Mouse (Mus musculus) frontal cortex, postnatal 36 days (tissue): ENCODE data around the gene Atp5mpl.
"Not testable (repeated sequence)": the region's sequence is repeated elsewhere in the genome, so short reads cannot be mapped to it uniquely, and the experiment has no call there.

Experiments
- DNase-seq, 2 experiments: peaks; one replicate each; pipeline ENCODE4 v3.0.0; 2022; ENCODE audit warnings: low spot score in 2 of 2

Gene Atp5mpl

DNA sequence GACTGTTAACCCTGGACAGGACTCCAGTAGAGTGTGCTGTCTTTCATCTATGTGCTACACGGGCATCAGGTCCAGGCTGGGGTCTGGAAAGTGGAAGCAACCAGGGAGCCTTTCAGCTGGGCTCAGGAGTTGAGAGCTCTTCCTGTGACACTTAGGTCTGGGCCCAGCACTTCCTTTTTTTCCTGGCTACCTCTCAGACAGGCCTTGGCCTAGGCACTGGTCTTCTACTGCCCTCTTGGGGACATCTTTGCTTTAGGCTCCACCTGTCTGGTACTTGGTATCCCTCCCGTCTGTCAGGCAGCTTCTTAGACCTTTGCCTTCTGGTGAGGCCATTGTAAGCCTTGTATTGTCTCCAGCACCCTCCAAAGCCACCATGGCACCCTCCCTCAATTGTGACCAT, 20.1 kb downstream of the Atp5mpl start:
- DNase-seq = peak; percentile 9 to 43

DNA sequence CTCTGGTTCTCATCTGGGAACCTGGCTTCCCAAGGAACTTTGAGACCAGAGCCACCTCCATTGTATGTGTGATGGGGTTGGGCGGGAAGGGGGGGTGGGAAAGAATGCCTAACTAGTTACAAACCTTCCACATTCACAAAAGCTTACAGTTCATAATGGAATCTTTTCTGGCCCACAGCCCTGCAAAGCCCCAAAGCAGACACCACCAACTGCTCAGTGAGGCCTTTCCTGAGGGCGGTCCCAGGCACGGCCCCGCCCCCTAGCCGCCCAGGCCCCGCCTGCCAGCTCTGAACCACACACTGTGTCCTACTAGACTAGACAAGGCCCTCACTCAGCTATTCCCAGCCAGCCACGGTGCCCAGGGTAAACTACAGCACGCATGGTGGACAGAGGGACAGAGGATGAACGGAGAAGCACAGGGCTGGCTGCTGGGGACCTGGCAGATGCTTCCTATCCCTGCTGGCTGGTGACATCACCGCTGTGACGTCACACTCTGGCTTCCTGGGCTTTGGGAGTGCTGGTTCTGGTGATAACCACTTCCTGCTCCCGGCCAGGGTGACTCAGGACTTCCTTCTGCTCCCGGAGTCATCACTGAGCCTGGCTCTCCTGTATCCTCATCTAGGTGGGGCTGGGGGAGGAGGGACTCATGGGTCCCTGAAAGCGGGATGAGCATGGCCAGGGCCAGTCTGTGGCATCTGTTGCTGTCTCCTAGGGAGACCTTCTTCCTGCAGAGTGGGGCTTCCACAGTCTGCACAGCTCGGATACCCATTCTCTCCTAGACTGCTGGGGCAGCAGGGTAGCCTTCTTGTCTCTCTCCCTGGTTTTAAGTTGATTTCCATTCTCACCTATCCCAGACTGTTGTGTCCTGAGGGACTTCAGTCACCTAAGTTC, 20.8 kb downstream of the Atp5mpl start:
- not testable (repeated sequence) for DNase-seq

DNA sequence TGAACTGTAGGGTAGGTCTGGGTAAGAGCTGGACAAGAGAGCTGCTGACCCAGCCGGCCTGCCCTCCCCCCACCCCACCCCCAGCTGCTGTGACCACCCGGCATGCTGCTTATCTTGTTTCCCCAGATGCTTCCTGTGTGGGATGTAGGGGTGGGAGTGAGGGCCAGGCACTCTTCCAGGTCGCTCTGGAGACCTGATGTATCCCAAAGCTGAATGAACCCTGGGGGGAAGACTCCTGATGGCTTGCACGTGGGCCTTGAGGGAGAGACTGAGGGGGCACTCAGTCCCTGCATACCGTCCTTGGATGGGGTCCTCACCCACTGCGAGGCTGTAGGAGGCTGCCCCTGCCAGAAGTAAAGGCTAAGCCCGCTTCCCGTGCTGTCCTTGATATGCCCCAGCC, 21.7 kb downstream of the Atp5mpl start:
- no peak for DNase-seq

DNA sequence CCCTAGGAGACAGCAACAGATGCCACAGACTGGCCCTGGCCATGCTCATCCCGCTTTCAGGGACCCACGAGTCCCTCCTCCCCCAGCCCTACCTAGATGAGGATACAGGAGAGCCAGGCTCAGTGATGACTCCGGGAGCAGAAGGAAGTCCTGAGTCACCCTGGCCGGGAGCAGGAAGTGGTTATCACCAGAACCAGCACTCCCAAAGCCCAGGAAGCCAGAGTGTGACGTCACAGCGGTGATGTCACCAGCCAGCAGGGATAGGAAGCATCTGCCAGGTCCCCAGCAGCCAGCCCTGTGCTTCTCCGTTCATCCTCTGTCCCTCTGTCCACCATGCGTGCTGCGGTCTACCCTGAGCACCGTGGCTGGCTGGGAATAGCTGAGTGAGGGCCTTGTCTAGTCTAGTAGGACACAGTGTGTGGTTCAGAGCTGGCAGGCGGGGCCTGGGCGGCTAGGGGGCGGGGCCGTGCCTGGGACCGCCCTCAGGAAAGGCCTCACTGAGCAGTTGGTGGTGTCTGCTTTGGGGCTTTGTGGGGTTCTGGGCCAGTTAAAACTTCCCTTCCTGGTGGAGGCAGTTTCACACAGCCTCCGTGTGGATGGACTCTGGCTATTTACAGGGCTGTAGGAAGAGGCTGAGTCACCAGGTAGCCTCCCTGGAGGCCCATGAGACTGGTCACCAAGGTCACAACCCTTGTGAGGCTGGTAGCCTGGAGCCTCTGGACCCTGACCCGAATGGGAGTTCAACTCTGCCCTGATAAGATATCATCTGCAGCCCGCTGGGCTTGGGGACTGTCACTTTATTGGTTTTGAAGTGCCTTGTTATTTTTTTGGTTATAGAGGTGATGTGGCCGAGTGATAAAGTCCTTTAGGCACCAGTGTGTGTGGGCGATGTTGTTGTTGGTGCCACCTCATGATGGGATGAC, 22.5 kb downstream of the Atp5mpl start:
- not testable (repeated sequence) for DNase-seq

DNA sequence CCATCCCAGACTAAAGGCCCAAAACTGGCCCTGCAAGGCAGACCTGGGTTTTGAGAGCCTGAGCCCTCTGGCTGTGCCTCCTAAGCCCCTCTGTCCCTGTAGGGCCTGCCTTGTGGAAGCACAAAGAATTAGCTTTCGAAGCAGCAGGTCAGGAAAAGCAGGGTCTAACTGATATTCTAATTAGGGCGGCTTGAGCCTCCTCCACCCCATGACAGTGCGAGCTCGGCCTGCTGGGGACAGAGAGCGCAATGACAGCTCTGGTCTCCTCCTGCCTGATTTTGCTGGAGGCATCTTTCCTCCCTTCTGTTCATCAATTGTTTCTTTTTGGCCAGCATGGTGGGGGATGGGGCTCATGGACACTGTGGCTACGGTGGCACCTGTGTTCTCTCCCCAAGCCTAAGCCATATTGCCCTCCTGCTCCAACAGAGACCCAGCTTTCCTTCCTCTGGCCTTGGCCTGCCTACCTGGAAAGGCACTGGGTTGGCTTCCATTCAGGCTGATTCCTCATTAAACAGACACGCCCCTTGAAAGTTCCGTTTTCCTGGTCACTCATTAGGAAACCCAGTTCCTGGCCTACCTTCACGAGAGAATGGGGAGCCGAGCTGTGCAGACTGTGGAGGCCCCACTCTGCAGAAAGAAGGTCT, 23.2 kb downstream of the Atp5mpl start:
- DNase-seq = no peak

DNA sequence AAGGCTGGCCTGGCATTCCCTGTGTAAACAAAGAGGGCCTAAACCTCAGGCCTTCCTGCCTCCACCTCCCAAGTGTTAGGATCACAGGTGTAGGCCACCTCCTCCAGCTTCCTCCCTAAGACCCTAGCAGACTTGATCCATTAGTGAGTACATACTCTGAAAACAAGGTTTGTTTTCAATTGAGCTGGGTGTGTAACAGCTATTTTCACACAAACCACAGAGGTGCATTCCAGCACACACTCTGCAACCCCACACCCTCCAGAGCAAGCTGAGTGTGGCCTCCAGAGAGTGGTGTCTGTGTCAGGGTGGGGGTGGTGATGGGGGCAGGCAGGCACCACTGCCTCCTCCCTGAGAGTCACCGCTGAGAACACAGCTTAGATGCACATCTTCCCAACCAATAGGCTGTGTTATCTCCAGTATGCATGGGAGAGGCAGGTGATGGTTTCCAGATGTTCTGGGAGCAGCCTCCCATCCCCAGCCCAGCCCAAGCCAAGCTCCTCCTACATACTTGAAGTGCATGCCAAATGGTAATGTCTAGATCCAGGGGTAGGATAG, 28.1 kb downstream of the Atp5mpl start:
- DNase-seq = no peak

- DNase-seq = no peak
Measured at GRCm38 (mm10) chr12:111936706-111937550, 29.8 kb downstream of the Atp5mpl start.

DNA sequence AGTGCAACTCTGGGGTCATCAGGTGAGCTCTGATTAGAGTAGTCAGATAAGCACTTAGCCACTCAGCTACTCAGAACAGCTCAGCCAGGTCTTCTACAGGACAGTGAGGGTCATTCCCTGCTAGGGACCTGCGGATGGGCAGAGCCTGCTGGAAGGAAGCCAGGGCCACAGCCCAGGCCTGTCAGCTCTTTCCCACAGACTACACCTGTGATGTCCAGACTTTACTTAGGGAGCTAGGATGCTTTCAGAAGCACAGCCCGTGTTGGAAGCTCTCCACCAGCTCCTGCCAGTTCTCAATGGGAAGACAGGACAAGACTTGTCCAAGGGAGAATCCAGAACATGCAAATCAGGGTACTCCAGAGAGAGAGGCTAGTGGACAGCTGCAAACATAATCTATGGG, 32.8 kb downstream of the Atp5mpl start:
- no peak for DNase-seq

- no peak for DNase-seq
Measured at GRCm38 (mm10) chr12:111933032-111933704, 33.6 kb downstream of the Atp5mpl start.

DNA sequence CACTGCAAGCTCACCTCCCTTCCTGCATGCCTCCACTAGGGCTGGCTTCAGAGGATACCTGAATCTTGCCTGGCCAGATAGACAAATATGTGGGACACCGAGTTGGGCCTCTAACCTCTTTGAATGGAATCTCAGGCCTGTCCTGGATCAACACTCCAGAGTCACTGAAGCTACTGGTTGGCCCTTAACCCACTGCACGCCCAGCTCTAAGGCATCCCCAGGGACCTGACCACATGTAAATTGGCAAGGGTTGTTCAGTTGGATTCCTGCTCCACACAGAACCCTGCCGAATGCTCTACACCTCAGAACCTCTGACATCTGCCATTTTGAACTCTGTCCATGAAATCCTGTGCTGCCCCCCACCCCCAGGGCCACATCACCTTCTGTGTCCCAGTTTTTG, 34.3 kb downstream of the Atp5mpl start:
- DNase-seq = no peak

GRCm38 (mm10) chr12:111931411-111932025, 35.3 kb downstream of the Atp5mpl start:
- DNase-seq = no peak

DNA sequence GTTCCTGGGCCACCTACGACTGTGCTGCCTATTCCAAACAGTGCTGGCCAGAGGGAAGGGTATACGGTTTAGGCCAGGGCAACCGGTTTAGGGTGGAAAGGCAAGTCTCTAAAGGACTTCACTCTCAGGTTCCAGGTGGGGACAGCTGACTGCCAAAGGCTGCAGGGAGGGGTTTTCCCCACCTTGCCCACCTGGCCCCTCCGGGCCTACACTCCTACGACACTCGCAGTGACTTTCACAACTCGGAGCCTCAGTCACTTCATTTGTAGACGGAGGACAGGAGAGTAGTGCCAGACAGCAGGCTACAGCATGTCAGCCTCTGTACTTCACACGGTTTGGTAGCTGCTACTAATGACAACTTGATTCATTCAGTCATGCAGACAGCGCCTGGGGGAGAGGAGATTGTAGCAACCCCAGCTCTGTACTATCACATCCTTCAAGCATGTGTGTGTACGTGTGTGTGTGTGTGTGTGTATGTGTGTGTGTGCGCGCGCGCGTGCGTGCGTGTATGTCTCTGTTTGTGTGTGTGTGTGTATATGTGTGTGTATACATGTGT, 38.3 kb downstream of the Atp5mpl start:
- DNase-seq = no peak

DNA sequence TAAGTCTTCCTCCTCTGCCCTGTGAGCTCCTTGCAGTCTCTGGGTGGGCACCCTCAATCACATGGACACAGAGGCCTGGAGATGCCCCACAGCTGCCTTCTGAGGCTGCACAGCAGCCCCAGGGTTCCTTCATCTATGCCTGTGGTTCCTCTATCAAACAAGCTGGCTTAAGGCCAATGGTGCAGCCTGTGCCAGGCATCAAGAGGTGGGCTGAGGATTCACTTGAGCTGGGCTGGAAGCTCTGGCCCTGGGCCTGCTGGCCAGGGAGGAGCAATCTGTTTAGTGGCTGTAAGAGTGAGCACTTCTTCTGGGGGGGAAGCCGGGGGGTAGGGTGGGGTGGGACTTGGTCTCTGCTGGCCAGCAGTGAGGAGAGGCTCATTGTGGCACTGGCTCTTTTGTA, 39.4 kb downstream of the Atp5mpl start:
- no peak for DNase-seq

GRCm38 (mm10) chr12:111923117-111923516, 43.7 kb downstream of the Atp5mpl start:
- DNase-seq = no peak

DNA sequence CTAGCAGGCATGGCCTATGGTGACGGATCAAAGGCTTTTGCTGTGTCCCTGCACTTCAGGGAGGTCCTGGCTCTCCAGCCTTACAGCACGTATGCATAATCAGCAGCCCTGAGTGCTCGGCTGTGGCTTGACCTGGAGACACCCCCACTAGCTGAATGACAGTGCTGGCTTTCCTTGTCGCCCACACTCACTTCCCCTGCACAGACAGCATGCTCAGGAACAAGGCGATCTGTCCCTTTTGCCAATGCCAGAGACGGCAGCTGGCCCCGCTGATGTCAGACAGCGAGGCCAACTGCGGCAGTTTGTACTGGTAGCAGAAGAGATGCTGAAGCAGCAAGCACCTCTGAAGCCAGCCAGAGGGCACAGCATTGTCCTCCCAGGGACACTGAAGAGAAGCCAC, 46.7 kb downstream of the Atp5mpl start:
- DNase-seq = peak; percentile 46 to 64

DNA sequence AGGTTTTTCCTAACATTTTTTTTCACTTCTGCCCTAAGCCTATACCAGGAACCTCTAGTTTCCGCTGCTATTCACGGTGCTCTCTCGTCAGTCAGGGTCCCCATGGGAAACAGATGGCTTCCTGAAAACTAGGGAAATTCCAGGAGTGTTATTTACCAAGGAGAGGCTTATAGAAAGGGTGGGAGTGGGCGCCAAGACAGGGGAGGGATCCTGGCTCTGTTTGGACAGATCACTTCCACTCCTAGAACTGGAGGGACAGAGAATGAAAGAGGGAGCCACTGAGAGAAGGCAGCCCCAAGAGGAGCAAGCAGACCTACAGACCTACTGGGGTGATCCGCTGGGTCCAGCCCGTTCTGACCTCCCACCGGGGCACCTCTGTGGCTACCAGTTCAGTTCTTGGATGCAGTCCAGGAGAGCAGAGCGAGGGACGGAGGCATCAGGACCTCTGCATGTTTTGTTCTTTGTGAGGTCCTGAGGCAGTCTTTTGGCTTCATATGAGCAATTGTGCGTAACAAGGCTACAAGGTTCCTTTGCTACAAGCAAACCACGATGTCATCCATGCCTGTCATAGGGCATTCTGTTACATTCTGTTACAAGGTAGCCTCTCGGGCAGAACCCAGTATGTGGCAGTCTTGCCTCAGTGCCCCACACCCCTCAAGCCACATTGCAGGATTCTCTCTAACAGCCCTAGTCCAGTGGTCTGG, 50.1 kb downstream of the Atp5mpl start:
- DNase-seq = no peak

DNA sequence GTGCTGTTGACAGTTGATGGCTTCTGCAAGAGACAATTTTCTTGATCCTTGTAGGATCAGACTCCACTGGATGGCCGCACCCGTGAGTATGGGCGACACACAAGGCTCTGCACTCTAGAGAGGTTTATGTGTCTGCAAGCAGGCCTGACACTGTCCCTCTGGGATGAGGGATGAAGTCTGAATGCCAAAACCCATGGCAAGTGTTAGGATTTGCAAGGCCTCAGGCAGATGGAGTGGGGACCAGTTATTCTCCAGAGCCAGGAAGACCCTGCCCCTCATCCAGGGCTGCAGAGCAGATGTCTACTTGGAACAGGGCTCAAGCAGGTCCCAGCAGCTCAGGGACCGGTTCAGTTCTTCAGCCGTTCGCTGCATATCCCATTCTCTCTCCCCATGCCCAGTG, 51.0 kb downstream of the Atp5mpl start:
- DNase-seq = no peak

DNA sequence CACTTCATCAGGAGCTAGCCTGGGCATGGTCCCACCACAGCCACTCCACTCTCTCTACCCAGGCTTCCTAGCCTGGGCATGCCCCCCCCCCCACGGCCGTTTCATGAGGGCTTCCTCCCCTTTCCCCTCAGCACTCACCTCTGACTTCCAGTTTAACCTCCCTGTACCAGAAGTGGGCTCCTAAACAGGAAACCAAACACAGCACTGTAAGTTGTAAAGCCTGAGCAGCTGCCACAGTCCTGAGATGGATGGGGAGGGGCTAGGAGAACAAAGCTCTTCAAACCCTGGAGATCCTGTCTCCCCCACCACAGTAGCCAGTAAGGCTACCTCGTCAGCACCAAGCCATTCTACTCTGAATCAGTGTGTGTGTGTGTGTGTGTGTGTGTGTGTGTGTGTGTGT, 52.7 kb downstream of the Atp5mpl start:
- no peak for DNase-seq

DNA sequence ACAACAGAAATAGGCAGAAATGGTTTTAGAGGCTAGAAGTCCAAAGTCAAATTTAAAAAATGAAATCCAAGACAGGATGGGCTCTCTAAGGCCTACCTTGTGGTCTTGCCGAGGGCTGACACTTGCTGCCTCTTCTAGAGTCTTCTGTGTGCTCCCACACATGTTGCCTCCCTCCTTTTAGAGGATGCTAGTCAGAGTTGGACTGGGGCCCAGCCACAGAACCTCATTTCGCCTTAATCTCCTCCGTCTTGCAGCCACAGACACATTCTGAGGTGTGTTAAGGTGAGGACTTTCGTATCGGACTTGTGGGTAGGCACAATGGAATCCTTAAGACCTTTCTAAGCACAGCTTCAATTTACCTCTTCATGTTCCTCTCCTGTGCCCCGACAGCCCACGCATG, 54.0 kb downstream of the Atp5mpl start:
- peak in 1 of 2 experiments; percentile 31 for DNase-seq
